Mouse (Mus musculus): ENCODE data around the gene Pou2f1. TPM values are rescaled to one million over a fixed set of nuclear protein-coding genes. Genes with fewer than 3 reads are reported as not detected.

Pou2f1 gene
- polyA plus RNA-seq, 1 experiment: 22.9 TPM

- Histone ChIP-seq H3K27ac (ENCODE audit: insufficient read depth, low read length) (no peak overlapping the region), H3K4me1 (ENCODE audit: control insufficient read depth, insufficient read depth, insufficient read length) (no peaks in the 10 kb centered on the region; the same call in 1 of the 2 replicates), H3K27me3 (ENCODE audit: control insufficient read depth, insufficient read depth, low read length) (no peaks in the 10 kb centered on the region), H3K4me3 (ENCODE audit: extremely low read depth, insufficient read depth, insufficient read length) (no peak overlapping the region), H3K36me3 (ENCODE audit: control insufficient read depth, insufficient read depth, low read length) (peaks cover 18% of the 10 kb centered on the region)
- WGBS: 71% methylated on average over 2 of the region's 2 CpGs
- TF ChIP-seq POLR2A (IDR thresholded peaks at IDR 0.05; ENCODE audit: low read depth, low read length) (no peak), CTCF (IDR thresholded peaks at IDR 0.05; ENCODE audit: extremely low read depth, insufficient read depth, insufficient read length, insufficient replicate concordance) (no peak)
- no peak for DNase-seq (ENCODE audit: low read depth in 1 of 2, low spot score in 2 of 2)
Observed at GRCm38 (mm10) chr1:165913720-165914415, 88.6 kb downstream of the Pou2f1 start.

- TF ChIP-seq POLR2A (IDR thresholded peaks at IDR 0.05; ENCODE audit: low read depth, low read length) (no peak), CTCF (IDR thresholded peaks at IDR 0.05; ENCODE audit: extremely low read depth, insufficient read depth, insufficient read length, insufficient replicate concordance) (no peak)
- DNase-seq (ENCODE audit: low read depth in 1 of 2, low spot score in 2 of 2): no peak
- WGBS: 90% methylated on average over 3 of the region's 3 CpGs
- Histone ChIP-seq H3K4me1 (ENCODE audit: control insufficient read depth, insufficient read depth, insufficient read length) (no peaks in the 10 kb centered on the region), H3K36me3 (ENCODE audit: control insufficient read depth, insufficient read depth, low read length) (peaks cover 21% of the 10 kb centered on the region), H3K27me3 (ENCODE audit: control insufficient read depth, insufficient read depth, low read length) (no peaks in the 10 kb centered on the region), H3K4me3 (ENCODE audit: extremely low read depth, insufficient read depth, insufficient read length) (no peak overlapping the region), H3K27ac (ENCODE audit: insufficient read depth, low read length) (no peak overlapping the region)
Observed at GRCm38 (mm10) chr1:165909471-165909870, 93.0 kb downstream of the Pou2f1 start.

- 95% methylated on average over 3 of the region's 3 CpGs for WGBS
- no peak for DNase-seq (ENCODE audit: low read depth in 1 of 2, low spot score in 2 of 2)
- no peaks in the 10 kb centered on the region for H3K4me1 ChIP-seq (ENCODE audit: control insufficient read depth, insufficient read depth, insufficient read length)
- no peak overlapping the region for H3K4me3 ChIP-seq (ENCODE audit: extremely low read depth, insufficient read depth, insufficient read length)
- no peak overlapping the region for H3K27ac ChIP-seq (ENCODE audit: insufficient read depth, low read length)
- no peak for TF ChIP-seq POLR2A (IDR thresholded peaks at IDR 0.05; ENCODE audit: low read depth, low read length)
- TF ChIP-seq CTCF (IDR thresholded peaks at IDR 0.05; ENCODE audit: extremely low read depth, insufficient read depth, insufficient read length, insufficient replicate concordance): no peak
- no peaks in the 10 kb centered on the region for H3K27me3 ChIP-seq (ENCODE audit: control insufficient read depth, insufficient read depth, low read length)
- H3K36me3 ChIP-seq (ENCODE audit: control insufficient read depth, insufficient read depth, low read length): peaks cover 21% of the 10 kb centered on the region
Observed at GRCm38 (mm10) chr1:165908806-165909205, 93.7 kb downstream of the Pou2f1 start.

- TF ChIP-seq POLR2A (IDR thresholded peaks at IDR 0.05; ENCODE audit: low read depth, low read length) (no peak), CTCF (IDR thresholded peaks at IDR 0.05; ENCODE audit: extremely low read depth, insufficient read depth, insufficient read length, insufficient replicate concordance) (no peak)
- peaks cover 24% of the 10 kb centered on the region for H3K36me3 ChIP-seq (ENCODE audit: control insufficient read depth, insufficient read depth, low read length)
- H3K4me3 ChIP-seq (ENCODE audit: extremely low read depth, insufficient read depth, insufficient read length): no peak overlapping the region
- no peak overlapping the region for H3K27ac ChIP-seq (ENCODE audit: insufficient read depth, low read length)
- WGBS: 97% methylated on average over 2 of the region's 2 CpGs
- no peaks in the 10 kb centered on the region for H3K27me3 ChIP-seq (ENCODE audit: control insufficient read depth, insufficient read depth, low read length)
- DNase-seq (ENCODE audit: low read depth in 1 of 2, low spot score in 2 of 2): no peak
- no peaks in the 10 kb centered on the region for H3K4me1 ChIP-seq (ENCODE audit: control insufficient read depth, insufficient read depth, insufficient read length)
Observed at GRCm38 (mm10) chr1:165908153-165908552, 94.3 kb downstream of the Pou2f1 start.

- Histone ChIP-seq H3K36me3 (ENCODE audit: control insufficient read depth, insufficient read depth, low read length) (peaks cover 17% of the 10 kb centered on the region), H3K4me1 (ENCODE audit: control insufficient read depth, insufficient read depth, insufficient read length) (no peaks in the 10 kb centered on the region), H3K27me3 (ENCODE audit: control insufficient read depth, insufficient read depth, low read length) (no peaks in the 10 kb centered on the region), H3K27ac (ENCODE audit: insufficient read depth, low read length) (no peak overlapping the region), H3K4me3 (ENCODE audit: extremely low read depth, insufficient read depth, insufficient read length) (no peak overlapping the region)
- 88% methylated on average over 1 of the region's 1 CpGs for WGBS
- DNase-seq (ENCODE audit: low read depth in 1 of 2, low spot score in 2 of 2): no peak
- no peak for TF ChIP-seq POLR2A (IDR thresholded peaks at IDR 0.05; ENCODE audit: low read depth, low read length)
- TF ChIP-seq CTCF (IDR thresholded peaks at IDR 0.05; ENCODE audit: extremely low read depth, insufficient read depth, insufficient read length, insufficient replicate concordance): no peak
Observed at GRCm38 (mm10) chr1:165903596-165903995, 98.9 kb downstream of the Pou2f1 start.

GRCm38 (mm10) chr1:165891686-165892085, 110.8 kb downstream of the Pou2f1 start:
- WGBS: 87% methylated on average over 2 of the region's 2 CpGs
- no peak overlapping the region for H3K27ac ChIP-seq (ENCODE audit: insufficient read depth, low read length)
- H3K4me3 ChIP-seq (ENCODE audit: extremely low read depth, insufficient read depth, insufficient read length): no peak overlapping the region
- DNase-seq (ENCODE audit: low read depth in 1 of 2, low spot score in 2 of 2): no peak
- no peaks in the 10 kb centered on the region for H3K4me1 ChIP-seq (ENCODE audit: control insufficient read depth, insufficient read depth, insufficient read length)
- no peaks in the 10 kb centered on the region for H3K27me3 ChIP-seq (ENCODE audit: control insufficient read depth, insufficient read depth, low read length)
- H3K36me3 ChIP-seq (ENCODE audit: control insufficient read depth, insufficient read depth, low read length): peaks cover 30% of the 10 kb centered on the region
- no peak for TF ChIP-seq POLR2A (IDR thresholded peaks at IDR 0.05; ENCODE audit: low read depth, low read length)
- TF ChIP-seq CTCF (IDR thresholded peaks at IDR 0.05; ENCODE audit: extremely low read depth, insufficient read depth, insufficient read length, insufficient replicate concordance): no peak

- no peak for DNase-seq (ENCODE audit: low read depth in 1 of 2, low spot score in 2 of 2)
- TF ChIP-seq POLR2A (IDR thresholded peaks at IDR 0.05; ENCODE audit: low read depth, low read length) (no peak), CTCF (IDR thresholded peaks at IDR 0.05; ENCODE audit: extremely low read depth, insufficient read depth, insufficient read length, insufficient replicate concordance) (no peak)
- Histone ChIP-seq H3K4me3 (ENCODE audit: extremely low read depth, insufficient read depth, insufficient read length) (no peak overlapping the region), H3K27me3 (ENCODE audit: control insufficient read depth, insufficient read depth, low read length) (no peaks in the 10 kb centered on the region), H3K27ac (ENCODE audit: insufficient read depth, low read length) (no peak overlapping the region), H3K36me3 (ENCODE audit: control insufficient read depth, insufficient read depth, low read length) (peaks cover 18% of the 10 kb centered on the region), H3K4me1 (ENCODE audit: control insufficient read depth, insufficient read depth, insufficient read length) (no peaks in the 10 kb centered on the region)
- 92% methylated on average over 8 of the region's 8 CpGs for WGBS
Observed at GRCm38 (mm10) chr1:165882146-165882900, 120.2 kb downstream of the Pou2f1 start.
